Mouse (Mus musculus) urinary bladder, postnatal 4 days (tissue): ENCODE data around the gene Ccdc107.
"Not testable (repeated sequence)": the region's sequence is repeated elsewhere in the genome, so short reads cannot be mapped to it uniquely, and the experiment has no call there.

Source experiments
- DNase-seq, 2 experiments: peaks; one replicate each; pipeline ENCODE4 v3.0.0; 2021 to 2022; ENCODE audit warnings: low spot score in 2 of 2

The Ccdc107 gene

GRCm38 (mm10) chr4:43485666-43486065 lies 7.0 kb upstream of the Ccdc107 start:
- DNase-seq = not testable (repeated sequence)

- DNase-seq = no peak
Measured at GRCm38 (mm10) chr4:43489611-43490010, 3.1 kb upstream of the Ccdc107 start.

- DNase-seq = no peak
Measured at GRCm38 (mm10) chr4:43490801-43491200, 1.9 kb upstream of the Ccdc107 start.

DNA sequence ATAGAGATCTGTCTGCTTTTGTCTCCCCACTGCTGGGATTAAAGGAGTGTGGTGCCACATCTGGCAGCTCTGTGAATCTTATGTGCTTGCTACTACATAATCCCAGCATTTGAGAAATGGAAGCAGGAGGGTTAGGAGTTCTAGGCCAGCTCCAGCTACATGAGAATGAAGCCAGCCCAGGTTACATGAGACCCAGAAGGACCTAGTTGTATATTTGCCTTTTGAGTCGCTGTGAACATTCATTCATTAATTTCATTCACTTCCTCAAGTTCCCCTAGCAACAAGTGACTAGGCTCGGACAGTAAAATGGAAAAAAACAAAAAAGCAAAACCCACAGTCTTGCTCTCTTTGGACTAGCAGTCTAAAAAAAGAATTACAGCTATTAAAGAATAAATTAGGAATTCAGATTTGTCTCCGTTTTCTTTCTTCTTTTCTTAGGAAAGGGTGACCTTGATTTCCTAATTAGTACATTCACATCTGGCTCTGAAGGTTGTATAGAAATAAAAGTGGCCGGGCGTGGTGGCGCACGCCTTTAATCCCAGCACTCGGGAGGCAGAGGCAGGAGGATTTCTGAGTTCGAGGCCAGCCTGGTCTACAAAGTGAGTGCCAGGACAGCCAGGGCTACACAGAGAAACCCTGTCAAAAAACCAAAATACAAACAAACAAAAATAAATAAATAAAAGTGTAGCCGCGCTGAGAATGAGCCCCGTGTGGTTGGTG lies 439 bp upstream of the Ccdc107 start:
- DNase-seq = no peak

DNA sequence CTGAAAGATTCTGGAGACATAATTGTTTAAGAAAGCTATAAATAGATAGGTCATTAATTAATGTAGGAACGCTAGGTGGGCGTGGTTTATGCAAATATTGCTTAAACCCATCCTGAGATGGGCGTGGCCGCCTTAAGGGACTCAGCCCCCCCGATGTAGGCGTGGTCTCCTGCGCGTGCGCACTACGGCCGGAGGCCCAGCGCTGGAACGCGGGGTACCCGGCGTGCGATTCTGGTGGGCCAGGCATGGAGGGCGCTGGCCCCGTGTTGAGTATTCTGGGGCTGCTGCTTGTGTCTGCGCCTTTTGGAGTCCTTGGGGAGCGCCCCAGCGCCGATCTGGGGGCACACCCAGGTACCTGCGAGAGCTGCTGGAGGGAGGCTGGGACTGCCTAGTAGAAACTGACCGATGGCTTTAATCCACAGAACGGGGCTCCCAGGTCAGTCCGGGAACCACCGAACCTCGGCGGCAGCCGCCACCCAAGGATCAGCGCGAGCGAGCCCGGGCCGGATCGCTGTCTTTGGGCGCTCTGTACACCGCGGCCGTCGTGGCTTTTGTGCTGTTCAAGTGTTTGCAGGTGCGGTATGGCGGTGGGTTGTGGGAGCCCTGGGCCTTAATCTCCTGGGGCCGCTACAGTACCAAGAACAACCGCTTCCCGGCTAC lies 616 bp downstream of the Ccdc107 start:
- DNase-seq = peak; percentile 95 to 96

DNA sequence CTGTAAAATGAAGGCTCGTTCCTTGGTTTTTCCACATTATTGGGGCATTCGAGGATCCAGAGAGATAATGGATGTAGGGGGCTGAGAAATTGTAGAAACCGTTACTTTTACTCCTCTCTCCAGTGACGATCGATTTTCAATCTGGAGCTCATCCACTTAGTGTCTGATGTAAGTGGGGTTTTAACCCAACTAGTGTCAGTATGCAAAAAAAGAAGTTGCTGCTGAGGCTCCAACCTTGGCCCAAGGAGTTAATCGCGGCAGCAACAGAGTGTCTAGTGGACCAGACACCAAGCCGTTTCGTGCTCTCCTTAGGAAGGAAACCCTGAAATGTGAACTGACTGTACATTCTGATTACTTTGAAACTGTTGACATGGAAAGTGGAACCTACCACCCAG lies 1.1 kb downstream of the Ccdc107 start:
- DNase-seq = no peak

GRCm38 (mm10) chr4:43496587-43496986 lies 3.9 kb downstream of the Ccdc107 start:
- DNase-seq = no peak

DNA sequence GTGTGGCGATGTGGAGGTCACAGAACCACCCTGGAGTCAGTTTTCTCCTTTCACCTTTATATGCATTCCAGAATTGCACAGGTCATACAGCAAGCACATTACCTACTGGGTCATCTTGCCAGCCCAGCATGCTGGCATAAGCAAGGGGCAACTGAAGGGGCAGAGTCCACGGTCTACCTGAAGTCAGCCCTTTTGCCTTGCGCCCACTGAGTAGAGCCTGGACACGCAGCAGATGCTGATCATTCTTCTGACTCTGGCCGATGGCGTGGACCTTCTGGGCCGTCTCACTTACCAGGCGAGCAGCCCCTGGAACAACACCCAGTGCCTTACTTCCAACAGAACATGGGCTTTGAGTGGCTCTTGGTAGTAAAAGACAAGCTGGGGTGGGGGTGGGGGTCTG lies 4.7 kb downstream of the Ccdc107 start:
- no peak for DNase-seq

GRCm38 (mm10) chr4:43497946-43498345 lies 5.2 kb downstream of the Ccdc107 start:
- no peak for DNase-seq

DNA sequence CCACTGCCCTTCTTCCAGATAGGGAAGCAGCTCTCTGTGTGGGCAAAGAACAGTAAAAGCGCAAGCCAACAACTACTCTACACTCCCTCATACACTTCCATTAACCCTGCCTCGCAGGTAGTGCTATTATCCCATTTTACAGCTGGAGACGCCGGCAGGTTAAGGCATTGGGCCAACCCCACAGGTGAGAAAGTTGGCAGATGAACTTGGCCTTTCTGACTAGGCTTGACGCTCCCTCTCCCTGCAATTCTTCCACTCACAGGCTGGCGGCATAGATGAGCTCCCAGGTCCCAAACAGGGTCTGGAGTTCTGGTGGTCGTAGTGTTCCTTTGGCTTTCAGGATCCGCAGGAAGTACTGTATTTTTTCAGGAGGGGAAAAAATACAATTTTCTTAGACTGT lies 6.3 kb downstream of the Ccdc107 start:
- DNase-seq = no peak

DNA sequence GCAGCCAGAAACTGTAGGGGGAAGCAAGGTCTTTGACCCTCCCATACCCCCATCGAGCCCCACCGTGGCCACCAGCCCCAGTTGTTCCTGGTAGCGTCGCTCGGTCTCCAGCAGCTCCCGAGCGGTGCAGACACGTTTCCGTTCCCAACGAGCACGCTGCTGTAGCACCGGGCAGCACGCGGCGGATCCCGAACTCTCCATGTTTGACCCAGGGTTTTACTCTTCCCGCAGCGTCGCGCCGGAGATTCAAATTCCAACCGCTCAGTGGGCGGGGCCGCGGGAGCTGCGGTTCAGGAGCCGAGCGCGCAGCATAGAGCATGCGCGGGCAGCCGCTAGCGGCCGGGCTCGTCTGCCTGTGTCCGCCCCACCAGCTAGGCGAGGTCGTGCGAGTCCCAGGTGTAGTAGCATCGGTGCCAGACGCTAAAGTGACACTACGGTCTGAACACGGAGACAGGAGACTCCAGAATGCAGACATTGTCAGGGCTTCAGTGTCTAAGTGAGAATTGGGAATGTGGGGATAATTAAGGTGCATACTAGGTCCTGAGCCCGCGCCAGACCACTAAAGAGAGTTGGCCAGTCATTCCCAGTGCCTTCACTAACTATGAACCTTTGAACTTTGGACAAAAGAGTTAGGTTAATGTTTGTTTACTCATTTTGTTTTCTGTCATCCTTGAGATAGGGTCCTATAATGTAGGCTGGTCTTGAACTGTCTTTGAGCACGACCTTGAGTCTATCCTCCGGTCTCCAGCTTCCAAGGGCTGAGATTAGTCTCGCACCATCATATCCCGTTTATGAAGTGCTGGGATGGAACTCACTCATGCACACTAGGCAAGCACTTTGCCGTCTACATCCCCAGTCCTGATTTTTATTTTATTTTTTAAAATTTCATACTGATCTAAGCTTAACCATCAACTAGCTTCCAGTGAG lies 7.0 kb downstream of the Ccdc107 start, which contains the start of gene Arhgef39:
Gene Arhgef39 (minus strand): TSS at position 289 of the 927 bp plus-strand sequence.
- peak; percentile 75 to 85 for DNase-seq

DNA sequence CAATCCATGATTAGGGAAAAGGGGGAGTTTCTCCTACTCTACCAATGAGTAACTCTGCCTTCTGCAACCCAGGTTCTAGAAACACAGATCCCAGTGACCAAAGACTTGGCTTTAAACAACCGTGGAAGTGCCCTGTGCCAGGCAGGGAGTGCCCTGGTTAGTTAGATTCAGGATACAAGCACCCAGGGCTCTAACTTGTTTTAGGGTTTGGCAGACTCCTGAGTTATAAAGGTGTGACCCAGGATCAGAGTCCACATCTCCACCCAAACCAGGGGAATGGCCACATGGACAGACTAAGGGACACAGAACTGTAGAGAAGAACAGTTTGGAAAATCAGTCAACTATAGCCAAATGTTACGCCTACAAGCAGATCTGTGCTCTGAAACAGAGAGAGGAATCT lies 10.3 kb downstream of the Ccdc107 start:
- DNase-seq = no peak

- no peak for DNase-seq
Measured at GRCm38 (mm10) chr4:43503506-43503905, 10.8 kb downstream of the Ccdc107 start.

DNA sequence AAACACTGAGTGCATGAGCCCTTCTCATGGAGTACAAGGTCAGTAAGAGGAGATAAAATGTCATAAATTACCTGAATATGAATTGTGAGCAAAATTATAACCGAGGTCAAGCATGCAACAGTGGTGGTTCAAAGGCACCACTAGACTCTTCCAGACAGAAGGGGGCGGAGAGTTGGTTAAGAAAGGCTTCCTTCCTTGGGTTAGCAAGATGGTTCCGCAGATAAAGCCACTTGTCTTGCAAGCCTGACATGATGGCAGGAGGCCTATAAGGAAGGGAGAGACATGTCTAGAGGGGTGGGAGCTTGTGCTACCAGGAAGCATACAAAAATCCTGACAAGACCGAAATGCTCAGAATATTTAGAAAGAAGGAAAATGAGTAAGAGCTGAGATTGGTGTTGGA lies 11.6 kb downstream of the Ccdc107 start:
- no peak for DNase-seq

DNA sequence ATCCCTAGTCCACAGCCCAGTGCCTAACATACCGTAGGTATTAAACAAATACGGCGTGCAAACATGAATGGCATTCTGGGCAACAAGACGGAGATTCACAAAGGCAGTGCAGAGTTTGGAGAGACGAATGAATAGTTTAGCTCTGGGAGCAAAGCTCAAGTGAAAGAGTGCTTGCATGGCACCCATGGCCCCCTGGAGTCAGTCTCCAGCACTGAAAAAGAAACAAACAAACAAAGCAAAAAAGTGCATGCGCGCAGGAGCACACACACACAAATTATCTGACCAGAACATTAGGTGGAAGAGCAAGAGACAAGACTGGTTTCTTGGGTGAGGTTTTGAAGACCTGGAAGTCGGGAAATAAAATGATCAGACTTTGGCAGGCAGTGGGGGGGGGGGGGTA lies 13.4 kb downstream of the Ccdc107 start:
- DNase-seq = no peak

- no peak for DNase-seq
Measured at GRCm38 (mm10) chr4:43506536-43507185, 14.0 kb downstream of the Ccdc107 start, which contains the start of gene Car9. Gene Car9, plus strand, starts transcription at chr4:43506966.

DNA sequence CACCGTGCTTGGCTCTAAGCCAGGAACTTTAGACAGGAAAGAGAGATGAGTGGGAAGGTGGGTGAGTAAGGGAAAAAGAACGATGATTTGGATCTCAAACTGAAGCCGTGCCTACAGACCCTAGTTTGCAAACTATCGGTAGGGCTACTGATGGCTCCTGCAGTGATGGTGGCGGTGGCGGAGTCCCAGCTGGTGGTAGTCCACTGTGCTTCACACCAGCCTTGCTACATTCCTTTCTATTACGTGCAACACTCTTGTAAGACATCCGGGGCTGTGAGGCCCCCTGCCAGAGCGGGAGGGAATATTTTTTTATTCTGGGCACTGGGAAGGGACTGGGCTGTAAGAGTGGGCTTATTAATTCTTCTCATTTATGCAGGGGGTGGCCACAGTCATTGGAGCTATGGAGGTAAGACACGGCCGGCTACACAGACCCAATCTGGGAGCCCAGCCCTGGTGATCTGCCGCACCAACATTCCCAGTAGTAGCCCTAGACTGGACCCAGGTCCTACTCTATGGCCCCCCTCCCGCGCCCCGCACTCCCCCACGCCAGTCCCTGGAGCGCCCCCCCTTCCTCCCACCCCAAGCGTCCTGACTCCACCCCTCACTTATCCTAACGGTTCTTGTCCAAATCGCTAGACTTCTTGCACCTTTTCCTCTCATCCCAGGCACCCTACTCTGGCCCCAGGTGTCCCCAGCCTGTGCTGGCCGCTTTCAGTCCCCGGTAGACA lies 15.4 kb downstream of the Ccdc107 start:
- DNase-seq = no peak

DNA sequence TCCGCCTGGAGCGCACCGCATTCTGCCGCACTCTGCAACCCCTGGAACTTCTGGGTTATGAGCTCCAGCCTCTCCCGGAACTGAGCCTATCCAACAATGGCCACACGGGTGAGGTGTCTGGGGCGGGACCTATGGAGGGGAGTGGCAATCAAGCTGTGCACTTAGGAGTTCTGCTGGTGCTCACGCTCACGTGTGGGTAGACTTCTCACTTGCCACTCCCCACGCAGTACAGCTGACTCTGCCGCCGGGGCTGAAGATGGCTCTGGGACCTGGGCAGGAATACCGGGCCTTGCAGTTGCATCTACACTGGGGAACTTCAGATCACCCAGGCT lies 15.9 kb downstream of the Ccdc107 start:
- DNase-seq = no peak

DNA sequence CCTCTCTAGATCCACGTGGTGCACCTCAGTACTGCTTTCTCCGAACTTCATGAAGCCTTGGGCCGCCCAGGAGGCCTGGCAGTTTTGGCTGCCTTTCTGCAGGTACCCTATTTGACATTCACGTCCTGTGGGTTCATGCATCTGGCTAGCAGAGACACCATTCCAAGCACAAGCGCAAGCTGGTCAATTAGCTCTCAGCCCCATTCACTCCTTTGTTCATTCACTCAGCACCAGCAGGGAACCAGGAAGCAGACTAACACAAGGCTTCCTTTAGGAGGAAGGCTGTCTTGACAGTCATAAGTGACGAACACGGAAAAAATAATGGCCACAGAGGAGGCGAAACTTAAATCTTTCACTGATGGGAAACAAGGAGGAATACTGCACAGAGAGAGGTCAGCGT lies 16.4 kb downstream of the Ccdc107 start:
- no peak for DNase-seq

- no peak for DNase-seq
Measured at GRCm38 (mm10) chr4:43511675-43512454, 19.2 kb downstream of the Ccdc107 start.
